Mouse (Mus musculus) myocyte (in vitro differentiated cells): ENCODE results near the gene Crtac1.

ENCODE experiments used
- CEBPB ChIP-seq: IDR thresholded peaks from 2 replicates; pipeline ENCODE4 v1.6.1; 2011; ENCODE audit warnings: mild to moderate bottlenecking, moderate library complexity; ENCODE audit not compliant: poor library complexity, insufficient read depth, severe bottlenecking
- E2F4 ChIP-seq: IDR thresholded peaks from one replicate; pipeline ENCODE4 v1.6.1; 2011; ENCODE audit warnings: mild to moderate bottlenecking, control low read depth, moderate library complexity; ENCODE audit not compliant: insufficient read depth
- POLR2A ChIP-seq: IDR thresholded peaks from one replicate; pipeline ENCODE4 v1.6.1; 2011; ENCODE audit warnings: low read depth, mild to moderate bottlenecking, control low read depth, moderate library complexity; ENCODE audit not compliant: insufficient read length
- SRF ChIP-seq: IDR thresholded peaks from one replicate; pipeline ENCODE4 v1.6.1; 2011; ENCODE audit warnings: low read depth; ENCODE audit not compliant: control insufficient read depth, insufficient read length
- TCF12 ChIP-seq: IDR thresholded peaks from one replicate; pipeline ENCODE4 v1.6.1; 2011; ENCODE audit warnings: mild to moderate bottlenecking, control low read depth; ENCODE audit not compliant: poor library complexity, insufficient read depth, severe bottlenecking

GRCm38 (mm10) chr19:42461353-42461752 is 29.8 kb upstream of the Crtac1 start:
- TF ChIP-seq POLR2A, result no peak
- TF ChIP-seq SRF, result no peak
- TF ChIP-seq TCF12, result no peak
- TF ChIP-seq E2F4, result no peak
- TF ChIP-seq CEBPB, result no peak
